Mouse (Mus musculus) CH12.LX (cell line): ENCODE measurements around the gene Rbmx2. TPM values are rescaled to one million over a fixed set of nuclear protein-coding genes. Genes with fewer than 3 reads are reported as not detected.

Experiments used
- DNase-seq: peaks from one replicate; pipeline ENCODE4 v3.0.0-alpha.2; 2013; ENCODE audit errors: extremely low read depth
- H3K27ac ChIP-seq: 2 replicates; pipeline ENCODE4 v1.5.1; 2012; ENCODE audit warnings: low read depth, mild to moderate bottlenecking, control low read depth, moderate library complexity; ENCODE audit not compliant: insufficient read depth
- H3K27me3 ChIP-seq: replicated peaks from 2 replicates; pipeline ENCODE3; 2012; ENCODE audit warnings: inconsistent platforms
- H3K36me3 ChIP-seq, 2 experiments: replicated peaks in 1 of 2; 2 replicates each; pipeline versions ENCODE3 to v1.6.1; 2012; ENCODE audit warnings: inconsistent platforms in 1 of 2, low read length in 1 of 2, mild to moderate bottlenecking in 1 of 2, mixed read lengths in 1 of 2, moderate library complexity in 1 of 2; ENCODE audit not compliant: control insufficient read depth in 1 of 2, insufficient read depth in 1 of 2
- H3K4me1 ChIP-seq, 2 experiments: 2 replicates each; pipeline ENCODE4 v1.6.1; 2012; ENCODE audit warnings: inconsistent platforms in 1 of 2, moderate library complexity in 1 of 2; ENCODE audit not compliant: insufficient read depth in 2 of 2, control insufficient read depth in 1 of 2
- H3K4me2 ChIP-seq: 2 replicates; pipeline ENCODE4 v1.6.1; 2012; ENCODE audit warnings: low read depth, mild to moderate bottlenecking, control low read depth; ENCODE audit not compliant: poor library complexity, insufficient read depth, severe bottlenecking
- H3K4me3 ChIP-seq, 3 experiments: fragments of 150-350 bp in 1 of 3; sonication (generic) in 1 of 3; replicated peaks in 1 of 3; 2 replicates each; pipeline versions ENCODE3 to v1.5.1; 2011 to 2012; ENCODE audit warnings: low read depth in 2 of 3, low read length in 2 of 3, mild to moderate bottlenecking in 2 of 3, moderate library complexity in 2 of 3, control low read depth in 1 of 3, improper control_type of control experiment in 1 of 3, inconsistent platforms in 1 of 3, mixed read lengths in 1 of 3; ENCODE audit not compliant: poor library complexity in 1 of 3
- H3K79me2 ChIP-seq: replicated peaks from 2 replicates; pipeline ENCODE4 v1.6.1; 2012; ENCODE audit warnings: mild to moderate bottlenecking, moderate library complexity; ENCODE audit not compliant: control insufficient read depth, poor library complexity, insufficient read depth, severe bottlenecking; ENCODE audit errors: extremely low read depth
- H3K9ac ChIP-seq: 2 replicates; pipeline ENCODE4 v1.6.1; 2012; ENCODE audit warnings: low read depth, mild to moderate bottlenecking, control low read depth, moderate library complexity; ENCODE audit not compliant: insufficient read depth
- H3K9me3 ChIP-seq: replicated peaks from 2 replicates; pipeline ENCODE3; 2012; ENCODE audit warnings: low read length, inconsistent platforms, mixed read lengths
- BHLHE40 ChIP-seq: IDR thresholded peaks from 2 replicates; pipeline ENCODE4 v1.6.1; 2011; ENCODE audit warnings: mild to moderate bottlenecking, low read depth, low read length, improper control_type of control experiment
- CHD1 ChIP-seq: IDR thresholded peaks from 2 replicates; pipeline ENCODE4 v1.6.1; 2012; ENCODE audit warnings: low read depth, low read length, improper control_type of control experiment, inconsistent platforms
- CTCF ChIP-seq, 2 experiments: IDR thresholded peaks in 1 of 2; conservative IDR thresholded peaks in 1 of 2; 2 replicates each; pipeline ENCODE4 v1.5.1; 2011 to 2012; ENCODE audit warnings: low read depth in 2 of 2, low read length in 2 of 2, improper control_type of control experiment in 1 of 2, inconsistent platforms in 1 of 2, mild to moderate bottlenecking in 1 of 2, moderate library complexity in 1 of 2
- ELF1 ChIP-seq: IDR thresholded peaks from 2 replicates; pipeline ENCODE4 v1.6.1; 2014; ENCODE audit warnings: low read depth, mild to moderate bottlenecking, inconsistent platforms, low read length, improper control_type of control experiment
- ETS1 ChIP-seq: conservative IDR thresholded peaks from 2 replicates; pipeline ENCODE4 v1.6.1; 2012; ENCODE audit warnings: low read depth, mild to moderate bottlenecking, inconsistent platforms, low read length, improper control_type of control experiment, moderate library complexity
- GABPA ChIP-seq: IDR thresholded peaks from 2 replicates; pipeline ENCODE4 v1.6.1; 2012; ENCODE audit warnings: low read depth, low read length, improper control_type of control experiment, inconsistent platforms; ENCODE audit not compliant: insufficient replicate concordance
- HCFC1 ChIP-seq: IDR thresholded peaks from 2 replicates; pipeline ENCODE4 v1.6.1; 2012; ENCODE audit warnings: low read depth, mild to moderate bottlenecking, inconsistent platforms, low read length, improper control_type of control experiment
- JUN ChIP-seq: IDR thresholded peaks from 2 replicates; pipeline ENCODE4 v1.6.1; 2011; ENCODE audit warnings: low read depth, mild to moderate bottlenecking, low read length, improper control_type of control experiment, moderate library complexity; ENCODE audit not compliant: insufficient read depth
- JUND ChIP-seq: conservative IDR thresholded peaks from 2 replicates; pipeline ENCODE4 v1.6.1; 2011; ENCODE audit warnings: low read depth, low read length, improper control_type of control experiment
- MAFK ChIP-seq: IDR thresholded peaks from 2 replicates; pipeline ENCODE4 v1.6.1; 2011; ENCODE audit warnings: low read length, improper control_type of control experiment; ENCODE audit not compliant: insufficient replicate concordance
- MAX ChIP-seq: IDR thresholded peaks from 2 replicates; pipeline ENCODE4 v1.6.1; 2011; ENCODE audit warnings: low read length, improper control_type of control experiment
- MAZ ChIP-seq: IDR thresholded peaks from 2 replicates; pipeline ENCODE4 v1.6.1; 2012; ENCODE audit warnings: low read depth, mild to moderate bottlenecking, inconsistent platforms, low read length, improper control_type of control experiment, moderate library complexity
- MEF2A ChIP-seq: IDR thresholded peaks from 2 replicates; pipeline ENCODE4 v1.6.1; 2014; ENCODE audit warnings: low read depth, mild to moderate bottlenecking, inconsistent platforms, low read length, improper control_type of control experiment, borderline replicate concordance
- MXI1 ChIP-seq: IDR thresholded peaks from 2 replicates; pipeline ENCODE4 v1.6.1; 2011; ENCODE audit warnings: mild to moderate bottlenecking, low read depth, low read length, improper control_type of control experiment
- MYC ChIP-seq: IDR thresholded peaks from 2 replicates; pipeline ENCODE4 v1.6.1; 2011; ENCODE audit warnings: low read depth, mild to moderate bottlenecking, improper control_type of control experiment, low read length
- NRF1 ChIP-seq: IDR thresholded peaks from 2 replicates; pipeline ENCODE4 v1.6.1; 2014; ENCODE audit warnings: low read depth, mild to moderate bottlenecking, inconsistent platforms, low read length, improper control_type of control experiment, moderate library complexity
- POLR2AphosphoS2 ChIP-seq: IDR thresholded peaks from 2 replicates; pipeline ENCODE4 v1.6.1; 2011; ENCODE audit warnings: low read depth, low read length, improper control_type of control experiment
- RAD21 ChIP-seq: IDR thresholded peaks from 2 replicates; pipeline ENCODE4 v1.6.1; 2011; ENCODE audit warnings: low read depth, mild to moderate bottlenecking, low read length, improper control_type of control experiment, moderate library complexity
- RCOR1 ChIP-seq: conservative IDR thresholded peaks from 2 replicates; pipeline ENCODE4 v1.6.1; 2012; ENCODE audit warnings: low read depth, mild to moderate bottlenecking, inconsistent platforms, low read length, improper control_type of control experiment
- SIN3A ChIP-seq: IDR thresholded peaks from 2 replicates; pipeline ENCODE4 v1.6.1; 2012; ENCODE audit warnings: low read length, improper control_type of control experiment, inconsistent platforms
- SMC3 ChIP-seq: IDR thresholded peaks from 2 replicates; pipeline ENCODE4 v1.6.1; 2011; ENCODE audit warnings: low read depth, low read length, improper control_type of control experiment
- TBP ChIP-seq: conservative IDR thresholded peaks from 2 replicates; pipeline ENCODE4 v1.6.1; 2011; ENCODE audit warnings: low read depth, low read length, improper control_type of control experiment
- TCF12 ChIP-seq: IDR thresholded peaks from 2 replicates; pipeline ENCODE4 v1.6.1; 2014; ENCODE audit warnings: low read depth, mild to moderate bottlenecking, inconsistent platforms, low read length, improper control_type of control experiment
- UBTF ChIP-seq: IDR thresholded peaks from 2 replicates; pipeline ENCODE4 v1.6.1; 2012; ENCODE audit warnings: low read depth, mild to moderate bottlenecking, inconsistent platforms, low read length, improper control_type of control experiment, moderate library complexity
- USF1 ChIP-seq: IDR thresholded peaks from 2 replicates; pipeline ENCODE4 v1.6.1; 2014; ENCODE audit warnings: low read depth, mild to moderate bottlenecking, inconsistent platforms, low read length, improper control_type of control experiment
- ZC3H11A ChIP-seq: IDR thresholded peaks from 2 replicates; pipeline ENCODE4 v1.6.1; 2012; ENCODE audit warnings: low read depth, mild to moderate bottlenecking, inconsistent platforms, low read length, improper control_type of control experiment
- ZKSCAN1 ChIP-seq: IDR thresholded peaks from 2 replicates; pipeline ENCODE4 v1.6.1; 2012; ENCODE audit warnings: low read depth, inconsistent platforms, low read length, improper control_type of control experiment, borderline replicate concordance
- ZMIZ1 ChIP-seq: IDR thresholded peaks from 2 replicates; pipeline ENCODE4 v1.6.1; 2012; ENCODE audit warnings: low read depth, mild to moderate bottlenecking, inconsistent platforms, low read length, improper control_type of control experiment
- ZNF384 ChIP-seq: IDR thresholded peaks from 2 replicates; pipeline ENCODE4 v1.6.1; 2012; ENCODE audit warnings: low read depth, low read length, improper control_type of control experiment, inconsistent platforms
- dilution Hi-C: fragments of 300-500 bp; cut with MboI; formaldehyde crosslinking; loops from 2 replicates; pipeline ENCODE4 v1.14.3; 2020; ENCODE audit warnings: low sequenced_read_pairs; ENCODE audit not compliant: extremely low pct_unique_long_range_greater_than_20kb, extremely low pct_ligation_motif_present
- in situ Hi-C: fragments of 300-500 bp; cut with MboI; formaldehyde crosslinking; loops from 3 replicates; pipeline ENCODE4 v1.14.3; 2019; ENCODE audit warnings: low sequenced_read_pairs, low pct_ligation_motif_present, low pct_unique_long_range_greater_than_20kb, mixed read lengths
- polyA plus RNA-seq: library from polyadenylated mRNA; unstranded; fragments of >175 nt; gene quantifications from 2 replicates; pipeline ENCODE4 v1.2.1, GENCODE M21; 2012; ENCODE audit warnings: low read depth; ENCODE audit not compliant: insufficient read length
- total RNA-seq, 2 experiments: library from RNA; depleted of rRNA; stranded (reverse); fragments of 300-350 nt in 1 of 2; fragments of >200 nt in 1 of 2; gene quantifications; 2 replicates each; pipeline ENCODE4 v1.2.3; 2012 to 2014

Gene Rbmx2
- total and polyA plus RNA-seq, 3 experiments = 15.1 to 18.4 (median 16.9) TPM

- Histone ChIP-seq H3K36me3 (no peaks in the 10 kb centered on the region), H3K27me3 (no peaks in the 10 kb centered on the region), H3K4me1 (no peaks in the 10 kb centered on the region), H3K9me3 (no peaks in the 10 kb centered on the region), H3K4me3 (no peak overlapping the region), H3K27ac (no peak overlapping the region), H3K9ac (no peak overlapping the region), H3K4me2 (no peak overlapping the region), H3K79me2 (no peaks in the 10 kb centered on the region)
- in situ Hi-C loops = loop anchor here (25.0 kb wide), 1 partner anchor 628 kb away; no protein-coding TSS in a partner anchor
- TF ChIP-seq TCF12 (no peak), SMC3 (no peak), USF1 (no peak), MAZ (no peak), HCFC1 (no peak), SIN3A (no peak), BHLHE40 (no peak), ZC3H11A (no peak), JUND (no peak), TBP (no peak), ELF1 (no peak), ZKSCAN1 (no peak), MAX (no peak), MAFK (no peak), NRF1 (no peak), ZMIZ1 (no peak), CTCF (conservative IDR thresholded peaks at IDR 0.05 in 1 of 2, IDR thresholded peaks at IDR 0.05 in 1 of 2; ENCODE audit: low read depth in 2 of 2, low read length in 2 of 2) (no peak), MEF2A (no peak), ETS1 (no peak), MXI1 (no peak)
- dilution Hi-C loops = no loop called here
- DNase-seq = no peak
Observed at GRCm38 (mm10) chrX:48683857-48684256, 10.9 kb upstream of the Rbmx2 start.

GRCm38 (mm10) chrX:48694460-48694859 is 344 bp upstream of the Rbmx2 start:
- no peaks in the 10 kb centered on the region for H3K9me3 ChIP-seq
- dilution Hi-C loops = no loop called here
- H3K4me2 ChIP-seq = peak overlapping the region; percentile 78; the same call in 1 of the 2 replicates
- TF ChIP-seq CTCF (conservative IDR thresholded peaks at IDR 0.05 in 1 of 2, IDR thresholded peaks at IDR 0.05 in 1 of 2; ENCODE audit: low read depth in 2 of 2, low read length in 2 of 2) = no peak
- TF ChIP-seq NRF1 = no peak
- TF ChIP-seq UBTF = no peak
- no peak for TF ChIP-seq CHD1
- TF ChIP-seq MXI1 = no peak
- TF ChIP-seq ETS1 = no peak
- no peak for TF ChIP-seq GABPA
- no peak for TF ChIP-seq MYC
- no peak for TF ChIP-seq RCOR1
- no peak for TF ChIP-seq ZMIZ1
- no peak for TF ChIP-seq ELF1
- TF ChIP-seq BHLHE40 = no peak
- TF ChIP-seq RAD21 = no peak
- TF ChIP-seq ZNF384 = no peak
- TF ChIP-seq JUN = no peak
- TF ChIP-seq TCF12 = no peak
- TF ChIP-seq POLR2AphosphoS2 = no peak
- no peak for TF ChIP-seq HCFC1
- TF ChIP-seq MAZ = no peak; the same call in 1 of the 2 replicates
- TF ChIP-seq, all 38 proteins: peak for 0
- H3K27me3 ChIP-seq = no peaks in the 10 kb centered on the region
- no peak overlapping the region for H3K9ac ChIP-seq
- peak overlapping the region; percentile 49 to 64 (median 55) for H3K4me3 ChIP-seq
- H3K79me2 ChIP-seq = peaks cover 4% of the 10 kb centered on the region; the same call in 1 of the 2 replicates
- DNase-seq = peak; percentile 71
- peaks cover 3 to 17% of the 10 kb centered on the region in 2 experiments; a peak in 2 of 4 replicates for H3K4me1 ChIP-seq
- peaks cover 3 to 11% of the 10 kb centered on the region in 2 experiments for H3K36me3 ChIP-seq
- no peak overlapping the region for H3K27ac ChIP-seq
- in situ Hi-C loops = loop anchor here (25.0 kb wide), 1 partner anchor 618 kb away; no protein-coding TSS in a partner anchor
